8 mouse cellular contexts compared by ENCODE assay signal in genomic region chr10:93291352-93291751, GRCm38 (mm10). TPM values are rescaled to one million over a fixed set of nuclear protein-coding genes. Genes with fewer than 3 reads are reported as not detected.
DNase-seq lines count a peak whose midpoint lies in the region; ATAC-seq lines count a peak whose summit lies in the region.

No protein-coding gene starts in this region.

- no peaks in the 10 kb centered on the region for H3K27me3 ChIP-seq in hindbrain, embryonic 10.5 days (ENCODE audit: insufficient read depth, poor library complexity, severe bottlenecking)
- H3K27me3 ChIP-seq in hindbrain, embryonic 14.5 days (ENCODE audit: control insufficient read depth, insufficient read depth, low read length), result no peaks in the 10 kb centered on the region
- no peaks in the 10 kb centered on the region for H3K27me3 ChIP-seq in heart, embryonic 15.5 days
- no peaks in the 10 kb centered on the region for H3K27me3 ChIP-seq in limb, embryonic 11.5 days (ENCODE audit: control insufficient read depth, insufficient read depth, low read length)
- H3K27me3 ChIP-seq in neural tube, embryonic 11.5 days (ENCODE audit: control insufficient read depth, insufficient read depth, low read length), result no peaks in the 10 kb centered on the region

- no peak overlapping the region for H3K4me3 ChIP-seq in hindbrain, embryonic 10.5 days
- H3K4me3 ChIP-seq in hindbrain, embryonic 14.5 days (replicated peaks; ENCODE audit: low read length), result no peak overlapping the region
- peak overlapping the region; percentile 15; the same call in 1 of the 2 replicates for H3K4me3 ChIP-seq in heart, embryonic 15.5 days
- H3K4me3 ChIP-seq in limb, embryonic 11.5 days (ENCODE audit: low read depth, low read length), result no peak overlapping the region
- H3K4me3 ChIP-seq in neural tube, embryonic 11.5 days (ENCODE audit: low read depth, low read length), result no peak overlapping the region

- no peak overlapping the region for H3K27ac ChIP-seq in hindbrain, embryonic 10.5 days
- no peak overlapping the region for H3K27ac ChIP-seq in hindbrain, embryonic 14.5 days
- peak overlapping the region; percentile 60 for H3K27ac ChIP-seq in heart, embryonic 15.5 days
- no peak overlapping the region for H3K27ac ChIP-seq in limb, embryonic 11.5 days (replicated peaks; ENCODE audit: low read depth, low read length)
- H3K27ac ChIP-seq in neural tube, embryonic 11.5 days (ENCODE audit: low read depth, low read length), result no peak overlapping the region

- peaks cover 21% of the 10 kb centered on the region for H3K4me1 ChIP-seq in hindbrain, embryonic 10.5 days (replicated peaks)
- 0 out of 2 replicates have a peak, but pooled peaks cover 4% of the 10 kb centered on the region for H3K4me1 ChIP-seq in hindbrain, embryonic 14.5 days (replicated peaks; ENCODE audit: control insufficient read depth, insufficient read depth, low read length)
- peaks cover 60% of the 10 kb centered on the region for H3K4me1 ChIP-seq in heart, embryonic 15.5 days (replicated peaks)
- peaks cover 6% of the 10 kb centered on the region for H3K4me1 ChIP-seq in limb, embryonic 11.5 days (ENCODE audit: control insufficient read depth, insufficient read depth, low read length)
- H3K4me1 ChIP-seq in neural tube, embryonic 11.5 days (ENCODE audit: control insufficient read depth, insufficient read depth, low read length), result no peaks in the 10 kb centered on the region; the same call in 1 of the 2 replicates

- peak; percentile 77 for DNase-seq in hindbrain, embryonic 10.5 days (ENCODE audit: low spot score)
- no peak for DNase-seq in hindbrain, embryonic 14.5 days (ENCODE audit: low spot score)
- peak; percentile 81 for DNase-seq in R1 (ENCODE audit: low read depth, low spot score)
- DNase-seq in embryo, embryonic 10 days (ENCODE audit: low spot score), result peak; percentile 79
- peak; percentile 65 for DNase-seq in limb, embryonic 11.5 days (ENCODE audit: low spot score)
- peak; percentile 73 for DNase-seq in neural tube, embryonic 11.5 days (ENCODE audit: low spot score)

- H3K36me3 ChIP-seq in hindbrain, embryonic 10.5 days, result 0 out of 2 replicates have a peak, but pooled peaks cover 5% of the 10 kb centered on the region
- H3K36me3 ChIP-seq in hindbrain, embryonic 14.5 days (replicated peaks; ENCODE audit: control insufficient read depth, insufficient read depth), result no peaks in the 10 kb centered on the region
- no peaks in the 10 kb centered on the region for H3K36me3 ChIP-seq in heart, embryonic 15.5 days
- H3K36me3 ChIP-seq in limb, embryonic 11.5 days (ENCODE audit: control insufficient read depth, insufficient read depth, low read length), result peaks cover 4% of the 10 kb centered on the region; the same call in 1 of the 2 replicates
- no peaks in the 10 kb centered on the region for H3K36me3 ChIP-seq in neural tube, embryonic 11.5 days (ENCODE audit: control insufficient read depth, insufficient read depth, low read length)

- no peaks in the 10 kb centered on the region for H3K9me3 ChIP-seq in hindbrain, embryonic 10.5 days
- no peaks in the 10 kb centered on the region for H3K9me3 ChIP-seq in hindbrain, embryonic 14.5 days (ENCODE audit: control insufficient read depth, low read length)
- H3K9me3 ChIP-seq in heart, embryonic 15.5 days (replicated peaks), result no peaks in the 10 kb centered on the region
- no peaks in the 10 kb centered on the region for H3K9me3 ChIP-seq in limb, embryonic 11.5 days (ENCODE audit: control insufficient read depth, low read length)
- no peaks in the 10 kb centered on the region for H3K9me3 ChIP-seq in neural tube, embryonic 11.5 days (ENCODE audit: control insufficient read depth, low read length)

- 33% methylated on average over 7 of the region's 7 CpGs for WGBS in hindbrain, embryonic 10.5 days
- WGBS in hindbrain, embryonic 14.5 days, result 41% methylated on average over 7 of the region's 7 CpGs
- WGBS in heart, embryonic 15.5 days, result 36% methylated on average over 7 of the region's 7 CpGs
- 48% methylated on average over 7 of the region's 7 CpGs for WGBS in limb, embryonic 11.5 days
- 34% methylated on average over 7 of the region's 7 CpGs for WGBS in neural tube, embryonic 11.5 days

- H3K4me2 ChIP-seq in hindbrain, embryonic 14.5 days (replicated peaks), result no peak overlapping the region
- peak overlapping the region; percentile 38 for H3K4me2 ChIP-seq in heart, embryonic 15.5 days
- no peak overlapping the region for H3K4me2 ChIP-seq in limb, embryonic 11.5 days (ENCODE audit: low read depth, severe bottlenecking)
- H3K4me2 ChIP-seq in neural tube, embryonic 11.5 days (ENCODE audit: low read depth), result no peak overlapping the region

- ATAC-seq in hindbrain, embryonic 14.5 days (ENCODE audit: low FRiP score), result no peak
- peak; percentile 12; the same call in 1 of the 2 replicates for ATAC-seq in heart, embryonic 15.5 days (replicated peaks; ENCODE audit: insufficient number of reproducible peaks, insufficient read depth, low FRiP score, low read depth)
- ATAC-seq in limb, embryonic 11.5 days (ENCODE audit: insufficient number of reproducible peaks, low FRiP score, low TSS enrichment, low read depth), result peak; percentile 29; the same call in 1 of the 2 replicates
- peak; percentile 53; the same call in 1 of the 2 replicates for ATAC-seq in neural tube, embryonic 11.5 days (ENCODE audit: insufficient read depth, low FRiP score, low TSS enrichment)
- no peak for ATAC-seq in inflammation-experienced regulatory T-cells, adult 6 months

- no peak overlapping the region for H3K9ac ChIP-seq in hindbrain, embryonic 14.5 days
- H3K9ac ChIP-seq in heart, embryonic 15.5 days, result no peak overlapping the region
- no peak overlapping the region for H3K9ac ChIP-seq in limb, embryonic 11.5 days (ENCODE audit: low read length)
- no peak overlapping the region for H3K9ac ChIP-seq in neural tube, embryonic 11.5 days (ENCODE audit: low read length)

RNA-seq across cellular contexts. Expression of gene Elk3, which starts 19.6 kb away (rescaled TPM):
- 14.8 and 15.7 TPM in 2 replicates for polyA plus RNA-seq in hindbrain, embryonic 10.5 days (2016; fragmentation: Nextera tagmentation; extraction: Ambion mirVana)
- 7.9 and 11.3 TPM in 2 replicates for polyA plus RNA-seq in hindbrain, embryonic 14.5 days (2014; fragmentation: Nextera tagmentation; extraction: Ambion mirVana)
- polyA plus RNA-seq in heart, embryonic 15.5 days (2015; fragmentation: Nextera tagmentation; extraction: Ambion mirVana), result 31.7 and 33.5 TPM in 2 replicates
- 51.7 and 52.8 TPM in 2 replicates for polyA plus RNA-seq in limb, embryonic 11.5 days (2014; fragmentation: Nextera tagmentation; extraction: Ambion mirVana)
- polyA plus RNA-seq in neural tube, embryonic 11.5 days (2014; fragmentation: Nextera tagmentation; extraction: Ambion mirVana), result 21.9 and 28.1 TPM in 2 replicates
- polyA plus RNA-seq in inflammation-experienced regulatory T-cells, adult 6 months (2017; shearing (Covaris generic)), result 10 to 100 TPM; 36.0 to 50.7 (median 38.6) TPM

Comparison
In these comparisons a context has a peak if more than half of its experiments do, and no peak if none do; other contexts are left out.
1. ATAC-seq: peak in heart, embryonic 15.5 days (single experiment), limb, embryonic 11.5 days (single experiment) and neural tube, embryonic 11.5 days (single experiment); none in hindbrain, embryonic 14.5 days (single experiment) and inflammation-experienced regulatory T-cells, adult 6 months (single experiment).